Mouse (Mus musculus) hindbrain, embryonic 16.5 days (tissue): ENCODE measurements at regions not wholly inside any gene's neighbourhood (a gene's known extent, or its start where the extent isn't known, plus 50 kb on each side); places are given as distances from the start of the nearest gene placed in this dataset.
A peak's percentile ranks its signal among the peaks of the same experiment; 100 is the strongest.

Experiments
- ATAC-seq: fragments of 200-750 bp; cut with Nextera tagmentation; 2 replicates; pipeline ENCODE4 v1.8.0; 2017; ENCODE audit warnings: moderate TSS enrichment, moderate library complexity
- H3K27ac ChIP-seq: fragments of 300-500 bp; sonication (generic); 2 replicates; pipeline ENCODE4 v1.5.1; 2014; ENCODE audit warnings: low read depth, mild to moderate bottlenecking, control low read depth, low read length, moderate library complexity
- H3K27me3 ChIP-seq: fragments of 300-500 bp; sonication (generic); replicated peaks from 2 replicates; pipeline ENCODE4 v1.6.1; 2014; ENCODE audit warnings: low read length; ENCODE audit not compliant: control insufficient read depth, insufficient read depth
- H3K36me3 ChIP-seq: fragments of 300-500 bp; sonication (generic); 2 replicates; pipeline ENCODE4 v1.6.1; 2014; ENCODE audit warnings: mild to moderate bottlenecking, low read length, moderate library complexity, mixed read lengths; ENCODE audit not compliant: control insufficient read depth, insufficient read depth
- H3K4me1 ChIP-seq: fragments of 300-500 bp; sonication (generic); 2 replicates; pipeline ENCODE4 v1.6.1; 2014; ENCODE audit warnings: low read depth, low read length; ENCODE audit not compliant: control insufficient read depth, insufficient read depth
- H3K4me2 ChIP-seq: fragments of 300-500 bp; sonication (generic); 2 replicates; pipeline ENCODE4 v1.6.1; 2014; ENCODE audit warnings: mild to moderate bottlenecking, low read length, control low read depth, moderate library complexity
- H3K4me3 ChIP-seq: fragments of 300-500 bp; sonication (generic); 2 replicates; pipeline ENCODE4 v1.5.1; 2014; ENCODE audit warnings: mild to moderate bottlenecking, low read length, control low read depth, moderate library complexity
- H3K9ac ChIP-seq: fragments of 300-500 bp; sonication (generic); 2 replicates; pipeline ENCODE4 v1.6.1; 2014; ENCODE audit warnings: low read depth, mild to moderate bottlenecking, control low read depth, low read length, moderate library complexity
- H3K9me3 ChIP-seq: fragments of 300-500 bp; sonication (generic); 2 replicates; pipeline ENCODE4 v1.6.1; 2014; ENCODE audit warnings: mild to moderate bottlenecking, low read length, moderate library complexity; ENCODE audit not compliant: control insufficient read depth
- WGBS: fragments of 180-500 bp; shearing (Covaris S2); extraction: QIAGEN DNeasy Blood & Tissue Kit; methylation state at CpG from one replicate; pipeline ENCODE4 v1.1.7; 2014; 5-methylcytosine and 5-hydroxymethylcytosine counted together

GRCm38 (mm10) chr15:68811041-68811440 lies 2310.3 kb upstream of the Lrrc6 start:
- no peak overlapping the region for H3K9ac ChIP-seq

GRCm38 (mm10) chr15:68810593-68810992 lies 2309.9 kb upstream of the Lrrc6 start:
- ATAC-seq, result peak; percentile 54
- WGBS, result 71% methylated on average over 6 of the region's 6 CpGs
- H3K27me3 ChIP-seq, result no peaks in the 10 kb centered on the region

More at GRCm38 (mm10) chr15:68811041-68811440, 2310.3 kb upstream of the Lrrc6 start:
- no peaks in the 10 kb centered on the region for H3K4me1 ChIP-seq
- no peak overlapping the region for H3K4me3 ChIP-seq
- no peak for ATAC-seq
- H3K4me2 ChIP-seq, result no peak overlapping the region
- no peaks in the 10 kb centered on the region for H3K9me3 ChIP-seq
- no peaks in the 10 kb centered on the region for H3K27me3 ChIP-seq
- 87% methylated on average over 4 of the region's 4 CpGs for WGBS
- no peaks in the 10 kb centered on the region for H3K36me3 ChIP-seq
- H3K27ac ChIP-seq, result no peak overlapping the region

GRCm38 (mm10) chr15:68808175-68808574 lies 2307.5 kb upstream of the Lrrc6 start:
- no peak for ATAC-seq
- 92% methylated on average over 1 of the region's 1 CpGs for WGBS

More at GRCm38 (mm10) chr15:68810593-68810992, 2309.9 kb upstream of the Lrrc6 start:
- no peaks in the 10 kb centered on the region for H3K4me1 ChIP-seq
- H3K36me3 ChIP-seq, result no peaks in the 10 kb centered on the region
- no peak overlapping the region for H3K4me3 ChIP-seq
- H3K27ac ChIP-seq, result no peak overlapping the region
- H3K4me2 ChIP-seq, result no peak overlapping the region
- no peak overlapping the region for H3K9ac ChIP-seq
- H3K9me3 ChIP-seq, result no peaks in the 10 kb centered on the region

GRCm38 (mm10) chr15:68804254-68804653 lies 2303.5 kb upstream of the Lrrc6 start:
- Histone ChIP-seq H3K4me3 (no peak overlapping the region), H3K9me3 (no peaks in the 10 kb centered on the region; the same call in 1 of the 2 replicates), H3K27me3 (no peaks in the 10 kb centered on the region), H3K4me2 (no peak overlapping the region), H3K36me3 (no peaks in the 10 kb centered on the region), H3K4me1 (no peaks in the 10 kb centered on the region), H3K9ac (no peak overlapping the region), H3K27ac (no peak overlapping the region)
- WGBS, result 97% methylated on average over 1 of the region's 1 CpGs
- ATAC-seq, result no peak

More at GRCm38 (mm10) chr15:68808175-68808574, 2307.5 kb upstream of the Lrrc6 start:
- no peak overlapping the region for H3K9ac ChIP-seq
- H3K36me3 ChIP-seq, result no peaks in the 10 kb centered on the region
- no peaks in the 10 kb centered on the region for H3K27me3 ChIP-seq
- H3K4me2 ChIP-seq, result no peak overlapping the region
- H3K9me3 ChIP-seq, result no peaks in the 10 kb centered on the region; the same call in 1 of the 2 replicates
- H3K4me3 ChIP-seq, result no peak overlapping the region
- no peak overlapping the region for H3K27ac ChIP-seq
- no peaks in the 10 kb centered on the region for H3K4me1 ChIP-seq

- H3K4me1 ChIP-seq, result no peaks in the 10 kb centered on the region
- H3K36me3 ChIP-seq, result no peaks in the 10 kb centered on the region
- H3K4me2 ChIP-seq, result no peak overlapping the region
- no peak overlapping the region for H3K9ac ChIP-seq
- WGBS, result 88% methylated on average over 4 of the region's 4 CpGs
- no peak for ATAC-seq
- no peak overlapping the region for H3K27ac ChIP-seq
- no peaks in the 10 kb centered on the region for H3K27me3 ChIP-seq
- no peaks in the 10 kb centered on the region; the same call in 1 of the 2 replicates for H3K9me3 ChIP-seq
- H3K4me3 ChIP-seq, result no peak overlapping the region
Observed at GRCm38 (mm10) chr15:68801763-68802162, 2301.1 kb upstream of the Lrrc6 start.

GRCm38 (mm10) chr15:68797406-68797805 lies 2296.7 kb upstream of the Lrrc6 start:
- Histone ChIP-seq H3K27me3 (no peaks in the 10 kb centered on the region), H3K4me3 (no peak overlapping the region), H3K9ac (no peak overlapping the region), H3K27ac (no peak overlapping the region), H3K4me1 (no peaks in the 10 kb centered on the region), H3K9me3 (no peaks in the 10 kb centered on the region), H3K4me2 (no peak overlapping the region), H3K36me3 (no peaks in the 10 kb centered on the region)
- no peak for ATAC-seq
- 79% methylated on average over 2 of the region's 2 CpGs for WGBS

GRCm38 (mm10) chr15:68795239-68795960 lies 2294.7 kb upstream of the Lrrc6 start:
- Histone ChIP-seq H3K4me3 (no peak overlapping the region), H3K36me3 (no peaks in the 10 kb centered on the region), H3K4me2 (no peak overlapping the region), H3K9ac (no peak overlapping the region), H3K4me1 (no peaks in the 10 kb centered on the region), H3K27me3 (no peaks in the 10 kb centered on the region), H3K27ac (no peak overlapping the region), H3K9me3 (no peaks in the 10 kb centered on the region)
- 77% methylated on average over 4 of the region's 4 CpGs for WGBS
- no peak for ATAC-seq

GRCm38 (mm10) chr15:68759948-68760347 lies 2259.2 kb upstream of the Lrrc6 start:
- Histone ChIP-seq H3K4me3 (no peak overlapping the region), H3K36me3 (no peaks in the 10 kb centered on the region), H3K27me3 (no peaks in the 10 kb centered on the region), H3K4me1 (no peaks in the 10 kb centered on the region), H3K27ac (no peak overlapping the region), H3K9ac (no peak overlapping the region), H3K9me3 (no peaks in the 10 kb centered on the region), H3K4me2 (no peak overlapping the region)
- ATAC-seq, result no peak
- 78% methylated on average over 1 of the region's 1 CpGs for WGBS

GRCm38 (mm10) chr15:68755255-68755654 lies 2254.5 kb upstream of the Lrrc6 start:
- 96% methylated on average over 1 of the region's 1 CpGs for WGBS
- Histone ChIP-seq H3K9ac (no peak overlapping the region), H3K27me3 (no peaks in the 10 kb centered on the region), H3K9me3 (no peaks in the 10 kb centered on the region), H3K4me2 (no peak overlapping the region), H3K36me3 (no peaks in the 10 kb centered on the region), H3K4me3 (no peak overlapping the region), H3K27ac (no peak overlapping the region), H3K4me1 (no peaks in the 10 kb centered on the region)
- no peak for ATAC-seq
